Mouse (Mus musculus): ENCODE results near the gene Otoa.
A peak's percentile ranks its signal among the peaks of the same experiment; 100 is the strongest.

Gene Otoa

GRCm38 (mm10) chr7:121082949-121083513, 1.6 kb downstream of the Otoa start:
- DNase-seq (ENCODE audit: low spot score), result no peak

GRCm38 (mm10) chr7:121084840-121085453, 3.5 kb downstream of the Otoa start:
- no peak for DNase-seq (ENCODE audit: low spot score)

- peak; percentile 49 for DNase-seq (ENCODE audit: low spot score)
Measured at GRCm38 (mm10) chr7:121085500-121085899, 4.0 kb downstream of the Otoa start.

DNA sequence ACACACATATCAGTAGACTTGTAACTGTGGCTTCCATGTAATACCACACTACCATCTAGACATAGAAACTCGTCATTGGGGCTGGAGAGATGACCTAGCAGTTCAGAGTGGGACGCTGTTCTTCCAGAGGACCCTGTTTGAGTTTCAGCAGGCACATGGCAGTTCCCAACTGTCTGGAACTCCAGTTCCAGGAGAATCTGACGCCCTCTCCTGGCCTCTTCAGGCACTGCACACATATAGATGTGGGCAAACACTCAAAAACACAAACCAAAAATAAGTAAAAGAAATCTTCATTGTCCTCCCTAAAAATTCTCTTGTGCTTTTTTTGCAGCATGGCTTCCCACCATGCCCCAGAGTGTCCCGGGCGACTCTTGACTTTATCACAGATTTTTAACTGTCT, 7.3 kb downstream of the Otoa start:
- no peak for DNase-seq (ENCODE audit: low spot score)

- DNase-seq (ENCODE audit: low spot score), result no peak
Measured at GRCm38 (mm10) chr7:121090748-121091147, 9.3 kb downstream of the Otoa start.

- no peak for DNase-seq (ENCODE audit: low spot score)
Measured at GRCm38 (mm10) chr7:121093026-121093425, 11.6 kb downstream of the Otoa start.

- no peak for DNase-seq (ENCODE audit: low spot score)
Measured at GRCm38 (mm10) chr7:121098614-121099389, 17.4 kb downstream of the Otoa start.

- no peak for DNase-seq (ENCODE audit: low spot score)
Measured at GRCm38 (mm10) chr7:121107851-121108250, 26.4 kb downstream of the Otoa start.

- no peak for DNase-seq (ENCODE audit: low spot score)
Measured at GRCm38 (mm10) chr7:121111321-121111720, 29.9 kb downstream of the Otoa start.

DNA sequence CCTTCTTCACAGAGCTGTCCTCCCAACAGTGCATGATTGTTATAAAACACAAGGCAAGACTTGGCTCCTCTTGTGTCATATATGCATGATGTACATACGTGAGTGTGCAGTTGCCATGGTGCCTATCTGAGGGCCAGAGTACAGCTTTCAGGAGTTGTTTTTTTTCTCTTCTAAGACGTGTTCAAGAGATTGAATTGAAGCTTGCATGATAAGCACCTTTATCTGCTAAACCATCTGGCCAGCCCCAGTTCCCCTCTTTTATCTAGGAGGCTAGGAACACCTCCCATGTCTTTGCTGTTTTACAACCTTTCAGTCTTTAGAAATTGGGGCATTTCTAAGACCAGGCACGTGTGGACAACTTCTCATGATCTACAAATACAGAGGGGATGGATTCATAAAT, 30.3 kb downstream of the Otoa start:
- no peak for DNase-seq (ENCODE audit: low spot score)

DNA sequence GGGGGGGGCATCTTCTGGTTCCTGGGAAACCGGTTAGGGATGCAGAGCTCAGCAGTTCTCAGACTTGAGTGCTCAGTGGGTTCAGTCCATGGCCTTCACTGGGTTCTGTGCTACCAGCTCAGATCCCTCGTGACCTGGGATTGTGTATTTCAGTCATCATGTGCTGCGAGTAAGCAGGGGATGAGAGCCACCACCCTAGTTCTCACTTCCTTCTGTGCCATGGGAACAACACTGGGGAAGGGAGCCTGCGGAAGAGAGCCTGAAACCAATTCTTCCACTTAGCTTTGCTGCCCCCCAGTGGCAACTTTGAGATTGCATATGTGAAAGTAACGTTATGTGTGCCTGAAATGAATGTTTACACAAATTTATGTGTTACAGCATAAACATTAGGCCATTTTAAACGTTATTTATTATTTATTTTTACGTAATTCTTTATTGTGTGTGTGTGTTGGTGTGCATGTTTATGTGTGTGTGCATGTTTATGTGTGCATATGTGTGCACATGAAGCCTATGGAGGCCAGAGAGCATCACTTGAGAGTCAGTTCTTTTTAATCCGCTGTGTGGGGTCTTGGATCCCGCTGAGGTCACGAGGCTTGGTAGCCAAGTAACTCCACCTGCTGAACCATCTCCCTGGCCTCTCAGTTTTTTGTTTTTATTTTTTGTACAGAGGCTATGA, 38.8 kb downstream of the Otoa start:
- peak; percentile 91 for DNase-seq (ENCODE audit: low spot score)

DNA sequence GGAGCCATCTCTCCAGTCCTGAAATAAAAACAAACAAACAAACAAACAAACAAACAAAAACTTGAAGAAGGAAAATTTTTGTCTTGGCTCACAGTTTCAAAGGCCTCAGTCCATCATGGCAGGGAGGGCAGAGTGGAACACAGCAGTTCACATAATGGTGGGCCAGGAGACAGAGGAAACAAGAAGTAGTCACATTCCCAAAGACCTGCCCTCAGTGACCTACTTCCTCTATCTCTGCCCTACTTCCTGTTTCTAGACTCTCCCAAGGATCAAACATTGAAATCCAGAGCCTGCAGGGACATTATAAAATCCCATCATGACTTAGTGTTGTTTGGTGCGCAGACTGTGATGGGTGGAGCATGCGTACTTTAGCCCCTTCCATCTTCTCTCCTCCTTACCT, 49.4 kb downstream of the Otoa start:
- DNase-seq (ENCODE audit: low spot score), result no peak

- no peak for DNase-seq (ENCODE audit: low spot score)
Measured at GRCm38 (mm10) chr7:121141274-121141673, 59.8 kb downstream of the Otoa start.

DNA sequence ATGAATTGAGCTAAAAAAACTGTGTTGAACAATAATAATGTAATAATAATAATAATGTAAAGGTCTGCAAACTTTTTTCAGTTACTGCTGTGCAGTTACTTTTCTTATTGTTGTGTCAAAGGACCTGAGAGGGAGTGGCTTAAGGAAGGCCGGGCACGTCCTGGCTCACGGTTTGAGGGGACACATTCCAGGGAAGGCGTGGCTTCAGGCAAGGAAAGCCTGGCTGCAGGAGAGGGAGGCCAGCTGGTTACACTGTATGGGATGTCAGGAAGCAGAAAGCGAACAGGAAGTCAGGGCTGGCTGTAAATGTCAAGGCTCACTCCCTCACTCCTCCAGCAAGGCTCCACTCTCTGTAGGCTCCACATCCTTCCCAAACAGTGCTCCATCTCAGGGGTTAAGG, 69.2 kb downstream of the Otoa start:
- DNase-seq (ENCODE audit: low spot score), result no peak

DNA sequence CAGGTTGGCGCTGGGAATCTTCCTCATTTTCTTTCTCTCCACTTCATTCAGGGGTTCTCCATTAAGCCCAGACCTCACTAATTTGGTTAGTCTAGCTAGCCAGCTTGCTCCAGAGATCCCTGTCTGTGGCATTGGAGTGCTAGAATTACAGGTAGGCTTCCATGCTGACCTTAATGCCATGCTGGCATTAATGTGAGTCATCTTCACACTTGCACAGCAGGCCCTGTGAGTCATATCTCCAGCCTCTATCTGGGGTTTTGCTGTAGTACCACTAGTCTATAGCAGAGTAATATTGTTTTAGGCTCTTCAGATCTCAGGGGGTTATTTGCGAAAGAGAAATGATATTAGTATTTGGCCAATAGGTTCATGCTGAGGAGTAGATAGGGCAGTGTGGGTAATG, 70.7 kb downstream of the Otoa start:
- DNase-seq (ENCODE audit: low spot score), result no peak

GRCm38 (mm10) chr7:121165616-121166015, 84.2 kb downstream of the Otoa start:
- DNase-seq (ENCODE audit: low spot score), result peak; percentile 25

DNA sequence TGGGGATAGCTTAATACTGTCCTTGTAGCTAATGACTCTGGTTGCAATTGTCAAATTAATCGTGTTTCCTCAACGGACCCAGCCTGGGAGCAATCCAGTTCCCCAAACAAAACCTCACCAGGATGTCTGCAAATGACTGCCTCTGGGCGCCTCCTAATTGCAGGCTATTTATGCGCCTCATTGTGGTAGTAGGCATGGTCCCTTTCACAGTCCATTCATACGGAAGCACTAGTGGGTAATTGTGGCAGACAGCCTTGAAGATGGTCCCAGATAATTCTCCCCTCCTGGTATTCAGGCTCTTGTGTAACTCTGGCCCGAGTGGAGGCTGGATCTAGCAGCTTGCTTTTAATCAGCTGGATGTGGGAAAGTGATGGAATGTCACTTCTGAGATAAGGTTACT, 90.4 kb downstream of the Otoa start:
- DNase-seq (ENCODE audit: low spot score), result peak; percentile 82

DNA sequence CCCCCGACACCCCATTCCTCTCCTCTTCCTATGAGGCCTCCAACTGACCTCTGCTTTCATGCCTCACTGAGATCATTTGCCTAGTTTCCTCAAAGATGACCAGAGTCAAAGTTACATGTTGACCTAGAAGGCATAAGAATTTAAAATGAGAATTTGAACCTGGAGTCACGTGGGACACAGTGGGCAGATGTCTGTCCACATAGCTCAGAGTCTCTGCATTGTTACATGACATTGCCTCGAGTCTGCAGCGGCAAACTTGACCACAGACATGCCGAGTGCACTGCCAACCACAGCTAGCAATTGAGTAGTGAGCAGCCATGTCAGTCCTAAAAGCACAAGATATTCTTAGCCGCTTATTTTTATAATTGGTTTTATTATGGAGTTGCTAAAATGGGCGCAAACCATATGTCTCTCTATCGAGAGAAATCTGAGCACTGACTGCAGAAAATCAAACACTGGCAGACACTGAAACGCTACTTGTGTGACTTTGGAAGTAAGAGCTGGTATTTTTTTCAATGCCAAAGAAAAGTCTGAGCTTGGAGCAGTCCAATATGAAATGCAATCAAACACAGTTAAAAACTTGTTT, 105.8 kb downstream of the Otoa start:
- DNase-seq (ENCODE audit: low spot score), result no peak

DNA sequence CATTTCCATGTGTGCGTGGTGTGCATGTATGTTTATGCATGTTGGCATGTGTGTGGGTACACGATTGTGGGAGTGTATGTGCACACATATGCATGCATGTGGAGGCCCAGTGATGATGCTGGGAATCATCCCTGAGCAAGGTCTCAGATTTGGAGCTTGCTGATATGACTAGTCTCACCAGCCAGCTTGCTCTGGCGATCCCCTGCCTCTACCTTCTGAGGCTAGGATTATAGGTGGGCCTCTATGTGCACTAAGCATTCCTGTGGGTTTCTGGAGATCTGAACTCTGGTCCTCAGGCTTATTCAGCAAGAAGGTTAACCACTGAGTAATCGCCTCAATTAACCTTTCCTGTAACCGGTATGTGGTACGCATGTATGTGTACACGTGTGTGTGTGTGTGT, 107.5 kb downstream of the Otoa start:
- DNase-seq (ENCODE audit: low spot score), result no peak

DNA sequence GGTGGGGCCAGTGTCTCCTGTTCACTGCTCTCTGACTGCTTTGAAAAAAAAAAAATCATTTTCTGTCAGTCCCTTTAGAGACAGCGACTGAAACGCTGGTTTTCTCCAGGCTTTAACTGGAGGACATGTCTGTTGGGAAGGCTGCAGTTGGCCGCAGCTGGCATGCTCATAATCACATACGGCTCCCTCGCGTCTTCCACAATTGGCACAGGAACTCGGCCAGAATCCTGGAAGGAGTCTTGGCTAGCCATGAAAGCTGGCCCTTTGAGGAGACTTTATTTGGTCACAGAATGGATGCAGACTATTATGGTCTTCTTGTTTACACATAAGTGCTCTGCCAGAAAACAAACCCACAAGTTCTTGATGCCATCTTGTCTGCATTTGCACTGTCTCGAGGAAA, 117.5 kb downstream of the Otoa start:
- DNase-seq (ENCODE audit: low spot score), result no peak

DNA sequence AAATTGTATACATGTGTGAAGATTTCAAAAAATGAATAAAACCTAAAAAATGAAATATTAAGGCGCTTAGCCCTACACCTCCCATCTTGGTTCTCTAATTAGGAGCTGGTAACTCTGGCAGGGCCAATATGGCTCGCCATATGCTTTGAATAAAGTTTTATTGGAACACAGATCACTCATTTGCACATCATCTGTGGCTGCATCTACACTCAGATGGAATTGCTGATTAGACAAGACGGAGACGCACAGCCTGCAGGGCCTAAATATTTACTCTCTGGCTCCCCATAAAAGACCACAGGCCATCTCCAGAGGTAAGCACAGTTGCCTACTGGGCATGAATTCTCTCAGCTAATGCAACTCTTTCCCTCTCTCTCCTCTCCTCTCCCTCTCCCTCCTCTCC, 130.4 kb downstream of the Otoa start:
- no peak for DNase-seq (ENCODE audit: low spot score)

Data from retina, embryonic 14.5 days (tissue).